Mouse (Mus musculus): ENCODE results near the gene Stard10. TPM values are rescaled to one million over a fixed set of nuclear protein-coding genes. Genes with fewer than 3 reads are reported as not detected.
A peak's percentile ranks its signal among the peaks of the same experiment; 100 is the strongest.

Stard10 gene
- total RNA-seq, 2 experiments from 2014 or later: 22.1 to 32.3 TPM

GRCm38 (mm10) chr7:101301881-101302456, 14.9 kb upstream of the Stard10 start, which contains the start of gene Atg16l2:
Gene Atg16l2, minus strand, starts transcription at chr7:101302251.
- peak; percentile 95 to 96 for DNase-seq
- intact Hi-C loops (cut with DNase I): loop anchor here (5.0 kb wide), 1 partner anchor 315 kb away; no protein-coding TSS in a partner anchor

DNA sequence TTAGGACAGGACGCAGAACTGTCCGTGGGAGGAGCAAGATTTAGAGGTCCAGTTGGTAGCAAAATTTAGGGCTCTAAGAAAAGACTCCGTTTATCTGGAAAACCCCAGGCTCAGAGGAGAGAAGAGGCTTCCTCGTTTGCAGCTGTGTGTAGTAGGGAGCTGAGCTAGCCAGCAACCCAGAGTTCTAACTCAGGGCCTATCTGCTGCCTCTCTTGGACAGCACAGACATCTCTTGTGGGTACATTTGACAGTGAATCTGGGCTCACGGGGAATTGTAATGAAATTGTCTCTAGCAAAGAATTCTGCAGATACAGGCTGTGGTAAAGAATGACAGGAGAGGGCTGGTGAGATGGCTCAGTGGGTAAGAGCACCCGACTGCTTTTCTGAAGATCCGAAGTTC, 14.2 kb upstream of the Stard10 start:
- intact Hi-C loops (cut with DNase I): loop anchor here (5.0 kb wide), 1 partner anchor 315 kb away; no protein-coding TSS in a partner anchor
- no peak for DNase-seq

DNA sequence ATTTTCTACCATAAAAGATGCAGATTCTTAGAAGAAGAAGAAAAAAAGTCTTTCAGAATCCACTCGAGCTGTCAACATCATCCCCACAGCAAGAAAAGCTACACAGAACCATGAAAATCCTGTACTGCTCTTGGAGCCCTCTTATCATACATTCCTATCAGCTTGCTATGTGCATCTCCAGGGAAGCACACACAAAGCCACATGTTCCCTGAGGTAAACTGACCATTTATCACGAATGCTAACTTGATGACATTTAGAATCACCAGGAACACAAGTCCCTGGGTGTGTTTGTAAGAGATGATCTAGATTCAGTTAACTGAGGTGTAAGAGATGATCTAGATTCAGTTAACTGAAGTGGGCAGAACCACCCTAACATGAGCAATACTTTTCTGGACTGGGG, 10.0 kb upstream of the Stard10 start:
- DNase-seq: no peak
- intact Hi-C loops (cut with DNase I): no loop called here

DNA sequence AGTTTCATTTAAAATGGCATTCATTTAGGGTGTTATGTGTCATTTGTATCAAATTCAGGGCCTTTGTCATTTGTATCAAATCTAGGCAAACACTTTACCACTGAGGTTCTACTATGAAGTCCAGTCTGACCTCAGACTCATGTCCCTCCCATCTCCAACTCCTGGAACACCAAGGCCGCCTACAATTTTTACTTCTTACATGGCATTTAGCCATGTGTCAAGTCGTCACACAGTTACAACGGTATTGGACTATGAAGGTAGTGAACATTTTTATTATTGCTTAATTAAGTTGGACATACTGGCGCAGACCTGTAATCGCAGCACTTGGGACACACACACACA, 6.9 kb upstream of the Stard10 start:
- intact Hi-C loops (cut with DNase I): loop anchor here (1.0 to 5.0 kb wide), 3 partner anchors 37 to 103 kb away; partner anchors contain the start of gene Arap1
- no peak for DNase-seq

GRCm38 (mm10) chr7:101310327-101311028, 6.4 kb upstream of the Stard10 start:
- peak; percentile 98 for DNase-seq
- intact Hi-C loops (cut with DNase I): loop anchor here (1.0 to 5.0 kb wide), 3 partner anchors 37 to 102 kb away; partner anchors contain the start of gene Arap1

DNA sequence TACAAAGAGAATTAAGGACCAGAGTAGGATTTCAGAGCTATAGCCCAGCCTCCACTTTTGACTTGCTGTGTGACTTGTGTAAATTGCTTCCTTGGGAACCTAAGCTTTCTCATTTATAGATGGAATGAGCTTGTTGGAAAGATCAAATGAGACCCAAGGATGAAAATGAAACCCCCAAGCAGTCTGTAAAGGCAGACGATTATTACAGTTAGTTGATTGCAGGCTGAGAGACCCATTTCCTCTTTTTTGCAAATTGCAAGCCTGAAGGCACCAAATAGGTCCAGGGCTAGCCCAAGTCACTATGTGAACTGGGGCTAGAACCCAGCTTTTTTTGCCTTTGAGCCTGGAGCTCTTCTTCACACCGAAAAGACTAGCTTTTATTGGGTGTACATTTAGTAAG, 5.8 kb upstream of the Stard10 start:
- DNase-seq: peak in 1 of 2 experiments; percentile 27
- intact Hi-C loops (cut with DNase I): loop anchor here (2.0 to 5.0 kb wide), 2 partner anchors 36 to 102 kb away; partner anchors contain the start of gene Arap1

DNA sequence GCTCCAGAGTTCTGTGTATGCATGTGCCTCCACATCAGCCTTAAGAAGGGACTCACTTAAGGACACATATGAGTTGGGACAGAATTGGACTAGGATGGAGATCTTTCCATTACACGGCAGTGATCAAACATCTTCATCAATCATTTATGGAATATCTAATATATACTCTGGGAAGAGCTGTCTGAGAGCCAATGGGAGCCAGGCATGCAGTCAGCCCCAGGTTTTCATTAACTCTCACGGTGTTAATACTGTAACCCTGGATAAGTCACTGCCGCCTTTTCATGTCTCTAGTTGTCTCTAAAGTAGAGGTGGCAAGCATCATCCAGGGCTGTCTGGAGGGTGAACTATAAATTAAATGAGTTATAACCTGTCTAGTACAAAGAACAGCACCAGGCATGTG, 3.9 kb upstream of the Stard10 start:
- intact Hi-C loops (cut with DNase I): loop anchor here (5.0 kb wide), 1 partner anchor 34 kb away; the partner anchor contains the start of gene Arap1
- DNase-seq: no peak

GRCm38 (mm10) chr7:101314396-101314795, 2.5 kb upstream of the Stard10 start:
- intact Hi-C loops (cut with DNase I): loop anchor here (5.0 kb wide), 1 partner anchor 33 kb away; the partner anchor contains the start of gene Arap1
- no peak for DNase-seq

GRCm38 (mm10) chr7:101315699-101316098, 1.2 kb upstream of the Stard10 start:
- DNase-seq: no peak
- intact Hi-C loops (cut with DNase I): no loop called here

- intact Hi-C loops (cut with DNase I): no loop called here
- no peak for DNase-seq
These were observed 290 bp upstream of the Stard10 start for GRCm38 (mm10) chr7:101316591-101317001.

DNA sequence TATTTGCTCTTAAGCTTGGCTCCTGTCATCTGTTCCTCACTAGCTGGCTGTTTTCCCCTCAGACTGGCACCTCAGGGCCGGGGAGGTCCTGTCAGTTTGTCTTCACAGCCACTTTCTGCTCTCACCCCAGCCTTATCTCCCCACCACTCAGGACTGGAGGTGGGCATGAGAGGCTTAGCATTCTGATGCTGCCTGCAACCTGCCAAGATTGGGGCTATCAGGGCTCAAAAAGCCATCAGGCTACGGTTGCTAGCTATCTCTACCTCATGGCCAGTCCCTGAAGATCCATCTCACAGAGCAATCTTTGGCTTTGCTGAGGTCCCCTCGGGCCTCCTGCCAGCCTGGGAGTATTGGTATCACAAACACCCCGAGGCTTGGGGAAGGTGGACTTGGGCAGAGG, 2.0 kb downstream of the Stard10 start:
- intact Hi-C loops (cut with DNase I): no loop called here

DNA sequence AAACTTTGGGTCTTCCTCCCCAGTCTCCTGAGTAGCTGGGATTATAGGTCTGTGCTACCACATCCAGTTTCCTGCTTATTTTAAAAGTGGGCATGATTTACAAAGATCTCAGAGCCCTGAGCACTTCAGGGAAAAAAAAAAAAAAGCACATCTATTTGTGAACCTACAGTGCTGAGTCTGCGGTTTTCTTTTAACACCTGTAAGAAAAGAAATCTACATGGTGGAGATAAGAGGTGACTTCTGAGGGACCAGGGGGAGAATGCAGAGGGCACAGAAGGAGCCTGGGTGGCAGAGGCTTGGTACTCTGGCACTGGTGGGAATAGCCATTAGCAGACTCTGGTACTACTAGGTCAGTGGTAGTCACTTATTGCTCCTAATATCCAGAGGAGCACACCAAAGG, 2.9 kb downstream of the Stard10 start:
- intact Hi-C loops (cut with DNase I): no loop called here
- DNase-seq: no peak

More for the DNA sequence above, 2.0 kb downstream of the Stard10 start:
- DNase-seq: no peak

- DNase-seq: no peak
- intact Hi-C loops (cut with DNase I): no loop called here
These were observed 3.7 kb downstream of the Stard10 start for GRCm38 (mm10) chr7:101320399-101321217.

GRCm38 (mm10) chr7:101321218-101321827, 4.4 kb downstream of the Stard10 start:
- intact Hi-C loops (cut with DNase I): no loop called here
- DNase-seq: peak in 1 of 2 experiments; percentile 23

- no peak for DNase-seq
- intact Hi-C loops (cut with DNase I): no loop called here
These were observed 6.3 kb downstream of the Stard10 start for GRCm38 (mm10) chr7:101323141-101323594.

DNA sequence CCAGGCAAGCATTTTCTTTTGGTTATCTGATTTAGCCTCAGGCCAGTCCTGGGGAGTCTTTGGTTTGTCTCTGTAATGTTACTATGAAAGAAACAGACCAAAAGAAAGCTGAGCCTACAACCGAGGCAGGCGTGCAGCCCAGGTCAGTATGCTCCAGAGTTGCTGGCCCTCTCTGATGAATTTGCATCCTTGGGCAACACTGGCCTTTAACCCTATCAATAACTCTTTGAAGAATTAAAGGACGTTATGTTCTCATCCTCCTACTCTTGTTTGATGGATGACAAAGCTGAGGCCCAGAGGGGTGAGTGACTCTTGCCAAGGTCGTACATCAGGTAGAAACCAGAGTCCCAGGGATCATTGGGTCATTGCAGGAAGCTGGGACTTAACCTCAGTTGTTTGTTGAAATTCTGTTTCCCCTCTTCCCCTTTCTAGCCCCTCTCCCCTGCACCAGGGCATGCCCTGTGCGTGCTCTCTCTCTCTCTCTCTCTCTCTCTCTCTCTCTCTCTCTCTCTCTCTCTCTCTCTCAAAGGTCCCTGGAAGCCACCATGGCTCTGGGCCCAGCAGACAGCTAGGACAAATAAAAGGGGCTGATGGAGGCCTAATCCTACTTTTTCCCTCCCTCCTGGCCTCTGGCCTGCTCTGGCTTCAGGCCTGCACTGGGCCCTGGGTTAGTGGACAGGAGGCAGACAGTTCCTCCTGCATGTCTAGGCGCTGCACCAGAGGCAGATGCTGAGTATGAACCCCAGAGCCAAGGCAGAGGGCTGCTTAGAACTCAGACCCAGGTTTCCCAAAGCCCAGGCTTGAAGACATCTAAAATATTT, 7.5 kb downstream of the Stard10 start:
- DNase-seq: peak; percentile 48 to 49
- intact Hi-C loops (cut with DNase I): no loop called here

DNA sequence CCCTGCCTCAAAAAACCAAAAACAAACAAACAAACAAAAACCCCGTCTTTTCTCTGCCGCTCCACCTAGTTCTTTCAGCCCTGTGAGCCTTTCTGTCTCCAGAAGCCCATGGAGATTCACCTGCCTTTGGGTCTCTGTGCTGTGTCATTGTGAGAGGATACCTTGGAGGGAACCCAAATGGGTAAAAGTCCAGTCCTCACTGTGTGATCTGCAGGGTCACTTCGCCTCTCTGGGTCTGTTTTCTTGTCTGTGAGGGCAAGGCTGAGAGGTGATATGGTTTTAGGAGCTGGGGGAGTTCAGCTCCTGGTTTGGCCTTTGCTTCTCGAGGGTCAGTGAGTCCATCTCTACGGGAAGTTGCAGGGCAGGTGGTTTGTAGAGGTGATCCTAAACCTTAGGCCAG, 9.1 kb downstream of the Stard10 start:
- no peak for DNase-seq
- intact Hi-C loops (cut with DNase I): no loop called here

GRCm38 (mm10) chr7:101327263-101327662, 10.4 kb downstream of the Stard10 start:
- intact Hi-C loops (cut with DNase I): no loop called here

GRCm38 (mm10) chr7:101327786-101328185, 10.9 kb downstream of the Stard10 start:
- intact Hi-C loops (cut with DNase I): no loop called here
- no peak for DNase-seq

More at GRCm38 (mm10) chr7:101327263-101327662, 10.4 kb downstream of the Stard10 start:
- no peak for DNase-seq
